Mouse (Mus musculus): ENCODE data around the gene Cenpv. TPM values are rescaled to one million over a fixed set of nuclear protein-coding genes. Genes with fewer than 3 reads are reported as not detected.

Cenpv gene
- polyA plus RNA-seq, 1 experiment: 38.1 TPM

DNA sequence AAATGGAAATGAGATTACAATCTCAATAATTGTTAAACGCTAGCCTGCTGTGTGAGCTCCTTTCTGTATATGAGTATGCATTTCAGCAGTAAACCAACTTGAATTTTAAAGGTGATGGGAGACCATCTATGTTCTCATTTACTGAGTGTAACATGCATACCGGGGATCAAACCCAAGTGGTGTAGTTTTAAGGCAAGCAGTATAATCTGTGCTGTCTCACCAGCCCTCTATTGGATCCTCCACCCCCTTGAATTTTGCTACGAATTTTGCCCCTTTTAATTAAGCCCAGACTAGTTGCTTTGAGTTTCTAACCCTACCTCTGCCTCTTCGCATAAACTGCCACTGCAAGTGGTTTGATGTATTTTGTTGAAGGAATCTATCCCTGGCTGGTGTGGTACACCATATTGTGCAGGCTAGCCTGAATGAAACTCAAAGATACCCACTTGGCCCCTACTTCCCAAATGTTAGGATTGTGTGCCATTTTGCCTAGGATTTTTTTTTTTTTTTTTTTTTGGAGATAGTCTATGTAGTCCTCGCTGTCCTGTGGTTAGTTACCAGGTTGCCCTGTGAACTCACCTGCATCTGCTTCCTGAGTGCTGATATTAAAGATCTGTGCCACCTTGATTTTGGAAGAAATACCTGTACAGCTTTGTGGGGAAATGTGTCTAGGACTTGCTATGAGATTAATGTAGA lies 15.2 kb upstream of the Cenpv start:
- no peak for DNase-seq (ENCODE audit: low spot score)

GRCm38 (mm10) chr11:62553633-62554032 lies 14.6 kb upstream of the Cenpv start:
- DNase-seq (ENCODE audit: low spot score): no peak

DNA sequence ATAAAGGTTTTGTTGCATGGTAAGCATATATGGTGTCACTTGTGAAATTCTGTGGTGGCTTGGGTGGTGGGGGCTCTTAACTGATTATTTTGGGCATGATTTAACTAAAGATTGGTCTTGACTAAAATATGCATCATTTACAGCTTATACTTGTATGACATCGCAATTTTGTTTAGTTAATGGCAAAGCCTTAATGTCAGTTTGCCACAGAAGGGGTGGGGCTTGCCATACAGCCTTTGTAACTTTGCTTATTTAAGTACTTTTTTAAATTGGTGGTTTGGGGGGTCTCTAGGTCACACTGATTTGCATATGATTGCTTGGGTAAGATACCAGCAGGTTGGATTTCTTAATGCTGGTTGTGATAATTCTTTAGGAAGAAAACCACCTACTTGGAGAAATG lies 14.1 kb upstream of the Cenpv start:
- no peak for DNase-seq (ENCODE audit: low spot score)

DNA sequence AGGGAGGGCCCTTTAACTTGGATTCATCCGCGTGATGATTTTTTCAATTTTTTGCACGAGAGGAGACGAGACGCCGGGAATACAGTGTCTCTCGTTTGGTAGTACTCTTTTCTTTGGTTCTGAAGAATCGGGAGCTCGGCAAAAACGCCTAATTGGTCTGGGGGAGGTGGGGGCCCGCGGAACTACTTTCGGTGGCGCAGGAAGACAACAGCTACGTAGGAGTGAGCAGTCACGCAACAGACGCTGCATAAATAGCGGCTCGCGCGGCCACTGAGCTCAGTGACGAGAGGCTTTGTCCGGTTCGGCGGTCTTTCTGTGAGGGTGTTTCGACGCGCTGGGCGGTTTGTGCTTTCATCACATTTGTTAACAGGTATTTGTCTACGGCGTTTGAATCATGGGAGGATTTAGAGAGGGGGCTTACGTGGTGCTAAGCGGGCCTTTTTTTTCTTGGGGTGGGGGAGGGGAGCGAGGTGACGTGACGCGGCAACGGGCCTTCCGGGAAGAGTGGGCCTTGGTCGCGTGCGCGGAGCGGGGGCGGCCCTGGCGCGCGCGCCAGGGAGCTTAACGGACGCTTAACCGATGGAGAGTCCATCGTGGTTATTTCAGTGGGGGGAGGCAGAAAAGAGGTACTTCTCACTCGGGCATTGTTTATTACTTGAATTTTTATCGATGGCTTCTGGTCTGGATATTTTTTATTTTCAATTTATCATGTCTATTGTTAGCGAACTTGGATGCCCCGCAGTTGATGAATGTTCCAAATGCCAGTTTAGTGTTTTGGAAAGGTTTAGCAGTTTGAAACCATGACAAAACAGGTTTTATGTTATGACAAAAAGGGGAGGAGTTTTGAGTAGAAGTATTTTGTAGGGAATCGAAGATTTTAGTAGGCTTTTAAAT lies 12.4 kb upstream of the Cenpv start:
- DNase-seq (ENCODE audit: low spot score): peak; percentile 94

DNA sequence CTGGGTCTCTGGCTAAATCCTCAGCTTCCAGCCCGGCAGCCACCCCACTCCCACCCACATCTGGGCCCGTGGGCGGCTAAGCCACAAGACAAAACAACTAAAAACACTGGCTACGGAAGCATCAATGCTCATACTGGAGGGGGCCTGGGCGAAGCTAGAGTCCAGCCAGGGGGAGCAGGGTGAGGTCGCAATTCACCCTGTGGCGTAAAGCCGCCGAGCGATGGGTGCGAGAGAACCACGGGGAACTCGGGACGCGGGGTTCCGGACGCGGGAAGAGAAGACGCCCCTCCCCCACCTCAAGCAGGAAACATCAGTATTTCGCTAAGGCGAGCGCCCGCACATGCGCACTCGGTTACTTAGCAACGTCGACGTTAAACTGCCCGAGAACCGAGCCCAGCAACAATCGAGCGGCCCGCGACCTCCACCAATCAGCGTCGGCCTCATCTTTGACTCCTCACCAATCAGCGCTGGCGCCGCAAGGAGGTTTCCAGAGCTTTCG lies 11.7 kb upstream of the Cenpv start, which contains the start of gene Ubb:
Gene Ubb, plus strand, starts transcription at position 445 of the 499 bp plus-strand sequence.
- peak; percentile 89 for DNase-seq (ENCODE audit: low spot score)

- peak; percentile 28 for DNase-seq (ENCODE audit: low spot score)
Measured at GRCm38 (mm10) chr11:62550227-62550685, 11.2 kb upstream of the Cenpv start.

DNA sequence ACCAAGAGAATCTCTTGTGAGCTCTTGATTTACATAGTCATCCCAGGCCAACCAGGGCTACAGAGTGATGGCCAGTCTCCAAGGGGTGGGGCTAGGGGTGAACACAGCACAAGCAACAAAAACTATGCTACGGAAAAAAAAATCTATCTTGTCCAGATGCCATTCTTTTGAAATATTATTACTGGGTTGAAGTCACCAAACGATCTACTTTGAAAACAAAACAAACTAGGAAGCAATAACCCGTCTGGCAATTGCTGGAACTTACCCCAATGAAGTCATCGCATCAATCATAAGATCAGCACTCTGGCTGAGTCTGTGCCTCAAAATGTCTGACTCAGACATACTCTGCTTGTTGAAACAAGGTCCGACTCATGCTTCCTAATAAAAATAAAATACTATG lies 10.7 kb upstream of the Cenpv start:
- no peak for DNase-seq (ENCODE audit: low spot score)

DNA sequence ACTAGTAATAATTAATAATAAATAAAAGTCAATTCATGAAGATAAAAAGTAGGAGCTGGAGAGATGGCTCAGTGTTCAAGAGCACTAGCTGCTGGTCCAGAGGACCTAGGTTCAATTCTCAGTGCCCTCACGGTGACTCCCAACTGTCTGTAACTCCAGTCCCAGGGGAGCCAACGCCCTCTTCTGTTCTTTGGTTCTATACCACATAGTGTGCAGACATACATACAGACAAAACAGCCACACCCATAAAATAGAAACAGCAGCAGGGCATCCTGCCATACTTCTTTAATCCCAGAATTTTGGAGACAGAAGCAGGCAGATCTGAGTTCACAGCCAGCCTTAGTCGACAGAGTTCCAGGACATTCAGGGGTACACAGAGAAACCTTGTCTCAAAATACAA lies 4.9 kb upstream of the Cenpv start:
- no peak for DNase-seq (ENCODE audit: low spot score)

GRCm38 (mm10) chr11:62541581-62541980 lies 2.5 kb upstream of the Cenpv start:
- no peak for DNase-seq (ENCODE audit: low spot score)

GRCm38 (mm10) chr11:62540969-62541368 lies 1.9 kb upstream of the Cenpv start:
- no peak for DNase-seq (ENCODE audit: low spot score)

- DNase-seq (ENCODE audit: low spot score): no peak
Measured at GRCm38 (mm10) chr11:62540167-62540566, 1.1 kb upstream of the Cenpv start.

- peak; percentile 62 for DNase-seq (ENCODE audit: low spot score)
Measured at GRCm38 (mm10) chr11:62538321-62539088, 556 bp downstream of the Cenpv start.

DNA sequence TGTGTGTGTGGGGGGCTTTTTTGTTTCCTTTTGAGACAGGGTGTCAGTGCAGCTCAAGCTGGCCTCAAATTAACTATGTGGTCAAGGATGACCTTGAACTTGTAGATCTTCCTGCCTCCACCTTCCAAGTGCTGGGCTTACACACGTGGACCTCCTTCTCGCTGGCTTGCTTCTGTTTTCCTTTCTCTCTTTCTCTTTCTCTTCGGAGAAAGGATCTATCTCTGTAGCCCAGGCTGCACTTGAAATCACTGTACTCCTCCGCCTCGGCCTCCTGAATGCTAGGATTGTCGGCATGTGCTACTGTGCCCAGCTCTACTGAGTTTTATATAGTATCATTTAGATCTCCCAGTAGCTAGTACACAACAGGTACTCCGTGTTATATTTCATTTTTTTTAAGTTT lies 1.5 kb downstream of the Cenpv start:
- DNase-seq (ENCODE audit: low spot score): no peak

- no peak for DNase-seq (ENCODE audit: low spot score)
Measured at GRCm38 (mm10) chr11:62537089-62537488, 2.0 kb downstream of the Cenpv start.

DNA sequence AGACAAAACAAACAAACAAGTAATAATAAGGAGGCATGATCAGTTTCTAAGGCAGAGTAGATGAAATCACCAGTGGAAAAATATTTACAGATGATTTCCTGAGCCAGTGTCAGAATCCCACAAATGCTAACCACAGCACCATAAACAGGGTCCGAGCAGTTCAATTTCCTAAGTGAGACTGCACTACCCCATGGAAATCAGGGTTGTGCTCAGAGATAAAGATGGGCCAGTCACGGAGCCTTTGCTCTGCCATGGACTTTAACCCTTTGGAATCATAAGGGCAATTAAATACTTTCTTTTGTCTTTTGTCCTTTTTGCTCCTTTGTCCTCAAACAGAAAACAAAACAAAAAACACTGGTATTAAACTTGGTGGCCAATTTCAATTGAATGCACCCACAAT lies 16.8 kb downstream of the Cenpv start:
- no peak for DNase-seq (ENCODE audit: low spot score)

DNA sequence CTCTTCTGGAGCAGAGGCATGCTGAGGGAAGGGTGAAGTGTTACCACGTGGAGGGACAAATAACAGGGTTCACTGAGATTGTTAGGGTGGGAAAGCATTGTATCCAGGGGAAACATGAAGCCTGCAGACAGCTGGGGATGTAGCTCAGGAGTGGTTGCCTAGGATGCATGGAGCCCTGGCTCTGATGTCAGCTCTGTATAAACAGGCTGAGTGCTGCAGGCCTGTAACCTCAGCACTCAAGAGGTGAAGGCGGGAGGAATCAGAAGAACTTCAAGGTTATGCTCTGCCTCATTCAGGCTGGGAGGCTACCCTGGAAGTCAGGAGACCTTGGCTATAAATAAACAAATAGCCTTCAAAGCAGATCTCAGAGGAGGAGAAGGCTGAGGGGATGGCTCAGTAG lies 20.1 kb downstream of the Cenpv start:
- DNase-seq (ENCODE audit: low spot score): no peak

GRCm38 (mm10) chr11:62513311-62513710 lies 25.8 kb downstream of the Cenpv start:
- no peak for DNase-seq (ENCODE audit: low spot score)

GRCm38 (mm10) chr11:62512529-62513080 lies 26.5 kb downstream of the Cenpv start:
- DNase-seq (ENCODE audit: low spot score): no peak

- no peak for DNase-seq (ENCODE audit: low spot score)
Measured at GRCm38 (mm10) chr11:62511444-62512202, 27.4 kb downstream of the Cenpv start.

- no peak for DNase-seq (ENCODE audit: low spot score)
Measured at GRCm38 (mm10) chr11:62510956-62511355, 28.1 kb downstream of the Cenpv start.

DNA sequence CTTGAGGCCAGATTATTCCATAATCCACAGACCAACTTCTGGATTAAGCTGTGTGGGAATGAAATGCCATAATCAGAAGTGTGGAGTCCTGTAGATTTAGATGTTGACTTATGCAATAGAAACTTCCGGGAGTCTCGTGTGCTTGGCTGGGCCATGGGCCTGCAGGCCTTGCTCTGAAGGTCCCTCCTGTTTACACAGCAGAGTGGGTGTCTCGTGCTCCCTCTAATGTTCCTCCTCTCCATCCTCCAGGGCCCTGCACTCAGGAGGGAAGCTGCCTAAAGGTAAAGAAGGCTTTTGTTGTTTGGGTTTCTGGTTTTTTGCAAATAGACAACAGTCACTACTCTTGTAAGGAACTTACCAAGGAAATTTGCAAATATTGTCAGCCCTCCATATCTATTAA lies 29.5 kb downstream of the Cenpv start:
- no peak for DNase-seq (ENCODE audit: low spot score)
